Comparison of ENCODE assay signal across 15 mouse cellular contexts in genomic region chr6:31112293-31113077, GRCm38 (mm10).
A peak's percentile ranks its signal among the peaks of the same experiment; 100 is the strongest.
DNase-seq lines count a peak whose midpoint lies in the region; ATAC-seq and TF ChIP-seq lines count a peak whose summit lies in the region.
"Had no signal": no experiment of that assay in that cellular context is flagged by ENCODE, and none has a peak within 500 bp of the region (broad histone marks: within the 10 kb centered on the region; RNA-seq: fewer than 3 reads in every experiment).

No protein-coding gene starts in this region.

- TF ChIP-seq CTCF in gastrocnemius, adult 2 months (IDR thresholded peaks at IDR 0.05), result no peak
- TF ChIP-seq CTCF in lung, adult 2 months (IDR thresholded peaks at IDR 0.05; ENCODE audit: insufficient read depth, low read length), result no peak

- 34% methylated on average over 13 of the region's 13 CpGs for WGBS in lung, adult 2 months
- 67% methylated on average over 13 of the region's 13 CpGs for WGBS in heart, embryonic 15.5 days
- WGBS in kidney, embryonic 16.5 days, result 80% methylated on average over 13 of the region's 13 CpGs

- peak overlapping the region; percentile 62 for H3K4me3 ChIP-seq in gastrocnemius, adult 2 months
- H3K4me3 ChIP-seq in lung, adult 2 months (replicated peaks; ENCODE audit: extremely low read depth, low read depth, low read length), result no peak overlapping the region
- no peak overlapping the region for H3K4me3 ChIP-seq in heart, embryonic 15.5 days
- H3K4me3 ChIP-seq in kidney, embryonic 16.5 days (ENCODE audit: low read length), result no peak overlapping the region
- H3K4me3 ChIP-seq: limb, embryonic 15.5 days had no signal

- no peak for DNase-seq in gastrocnemius, adult 2 months
- DNase-seq in gastrocnemius, adult 18-20 months (ENCODE audit: low spot score), result no peak
- DNase-seq in lung, postnatal 14 days, result peak; percentile 35
- DNase-seq in lung, adult 2 months, result no peak
- peak; percentile 74 for DNase-seq in lung, postnatal 36 days
- DNase-seq in gastrocnemius, postnatal 4 days (ENCODE audit: low spot score in 2 of 2), result no peak
- DNase-seq: adrenal gland, postnatal 25 days; cerebellum, postnatal 10 days; gastrocnemius, postnatal 36 days; layer of hippocampus, adult 9-11 months had no signal

- H3K27ac ChIP-seq in gastrocnemius, adult 2 months, result peak overlapping the region; percentile 90
- peak overlapping the region; percentile 22; the same call in 1 of the 2 replicates for H3K27ac ChIP-seq in heart, embryonic 15.5 days
- no peak overlapping the region for H3K27ac ChIP-seq in kidney, embryonic 16.5 days (ENCODE audit: low read length)
- H3K27ac ChIP-seq: limb, embryonic 15.5 days; stomach, postnatal 0 days had no signal

- no peaks in the 10 kb centered on the region for H3K27me3 ChIP-seq in heart, embryonic 15.5 days
- no peaks in the 10 kb centered on the region for H3K27me3 ChIP-seq in kidney, embryonic 16.5 days (ENCODE audit: insufficient read depth, low read length)
- H3K27me3 ChIP-seq: limb, embryonic 15.5 days had no signal

- intact Hi-C loops in gastrocnemius, adult 2 months (cut with DNase I), result loop anchor here (2.0 kb wide), 1 partner anchor 16 kb away; no protein-coding TSS in a partner anchor

- H3K9ac ChIP-seq in heart, embryonic 15.5 days, result no peak overlapping the region
- H3K9ac ChIP-seq in kidney, embryonic 16.5 days (replicated peaks; ENCODE audit: low read length), result no peak overlapping the region
- H3K9ac ChIP-seq: limb, embryonic 15.5 days had no signal

- H3K36me3 ChIP-seq in heart, embryonic 15.5 days, result no peaks in the 10 kb centered on the region
- H3K36me3 ChIP-seq in kidney, embryonic 16.5 days (ENCODE audit: insufficient read depth, low read length), result no peaks in the 10 kb centered on the region
- H3K36me3 ChIP-seq: limb, embryonic 15.5 days had no signal

- no peak for ATAC-seq in heart, embryonic 15.5 days (replicated peaks; ENCODE audit: insufficient number of reproducible peaks, insufficient read depth, low FRiP score, low read depth)
- no peak for ATAC-seq in kidney, embryonic 16.5 days (ENCODE audit: low FRiP score, low TSS enrichment)
- ATAC-seq: intestine, postnatal 0 days had no signal

- TF ChIP-seq POLR2A in lung, adult 2 months (IDR thresholded peaks at IDR 0.05; ENCODE audit: borderline replicate concordance, extremely low read depth, low read depth, low read length), result no peak

- 0 out of 2 replicates have a peak overlapping the region, but pooled peaks have one; percentile 6 for H3K4me2 ChIP-seq in heart, embryonic 15.5 days
- H3K4me2 ChIP-seq in kidney, embryonic 16.5 days (replicated peaks; ENCODE audit: low read depth, low read length), result no peak overlapping the region
- H3K4me2 ChIP-seq: limb, embryonic 15.5 days had no signal

- H3K4me1 ChIP-seq in lung, adult 2 months (ENCODE audit: control insufficient read depth, insufficient read depth, low read length), result peaks cover 55% of the 10 kb centered on the region
- peaks cover 45% of the 10 kb centered on the region for H3K4me1 ChIP-seq in heart, embryonic 15.5 days (replicated peaks)
- H3K4me1 ChIP-seq in kidney, embryonic 16.5 days (ENCODE audit: insufficient read depth, low read length), result peaks cover 33% of the 10 kb centered on the region

- no peaks in the 10 kb centered on the region for H3K9me3 ChIP-seq in heart, embryonic 15.5 days (replicated peaks)
- H3K9me3 ChIP-seq in kidney, embryonic 16.5 days (ENCODE audit: low read length), result peaks cover 6% of the 10 kb centered on the region; the same call in 1 of the 2 replicates

Comparison
In these comparisons a context has a peak if more than half of its experiments do, and no peak if none do; other contexts are left out.
1. DNase-seq: peak in lung, postnatal 14 days (single experiment) and lung, postnatal 36 days (single experiment); none in gastrocnemius, adult 2 months (single experiment), gastrocnemius, adult 18-20 months (single experiment), lung, adult 2 months (single experiment) and gastrocnemius, postnatal 4 days (0 of 2).